Mouse (Mus musculus): Measurements from ENCODE around the gene Wee2. TPM values are rescaled to one million over a fixed set of nuclear protein-coding genes. Genes with fewer than 3 reads are reported as not detected.

The Wee2 gene
- polyA plus RNA-seq, 1 experiment from 2014 or later = 0.21 TPM

GRCm38 (mm10) chr6:40493229-40493628 is 54.3 kb downstream of the Wee2 start, which contains the start of gene Tas2r108:
Gene Tas2r108, plus strand, starts transcription at chr6:40493529.
- ATAC-seq (replicated peaks) = no peak
- H3K36me3 ChIP-seq (replicated peaks) = no peaks in the 10 kb centered on the region
- H3K27me3 ChIP-seq (replicated peaks) = no peaks in the 10 kb centered on the region
- H3K9me3 ChIP-seq = no peaks in the 10 kb centered on the region
- no peak within 1 kb of the TSS for H3K4me2 ChIP-seq
- no peaks in the 10 kb centered on the region for H3K4me1 ChIP-seq
- H3K27ac ChIP-seq = no peak within 1 kb of the TSS
- WGBS = 93% methylated on average over 3 of the region's 3 CpGs
- H3K9ac ChIP-seq = no peak within 1 kb of the TSS
- H3K4me3 ChIP-seq = no peak within 1 kb of the TSS

Other genes starting within 250 kb of the Wee2 start
- 59.2 and 60.2 TPM in 2 replicates for gene Agk, start 113.9 kb upstream of the Wee2 start, polyA plus RNA-seq (2015; fragmentation: Nextera tagmentation; extraction: Ambion mirVana)
- gene E330009J07Rik, start 3.0 kb upstream of the Wee2 start, polyA plus RNA-seq (2015; fragmentation: Nextera tagmentation; extraction: Ambion mirVana) = 12.5 and 13.4 TPM in 2 replicates
- 103 and 104 TPM in 2 replicates for gene Ssbp1, start 32.3 kb downstream of the Wee2 start, polyA plus RNA-seq (2015; fragmentation: Nextera tagmentation; extraction: Ambion mirVana)
- not detected in 2 replicates for gene Tas2r137, start 52.1 kb downstream of the Wee2 start, polyA plus RNA-seq (2015; fragmentation: Nextera tagmentation; extraction: Ambion mirVana)
- gene Tas2r108, start 54.4 kb downstream of the Wee2 start, polyA plus RNA-seq (2015; fragmentation: Nextera tagmentation; extraction: Ambion mirVana) = not detected in 2 replicates
- gene Prss37, start 80.4 kb downstream of the Wee2 start, polyA plus RNA-seq (2015; fragmentation: Nextera tagmentation; extraction: Ambion mirVana) = not detected in 2 replicates
- gene Olfr461, start 116.0 kb downstream of the Wee2 start, polyA plus RNA-seq (2015; fragmentation: Nextera tagmentation; extraction: Ambion mirVana) = 0.06 and 0.18 TPM in 2 replicates
- gene Olfr460, start 130.4 kb downstream of the Wee2 start, polyA plus RNA-seq (2015; fragmentation: Nextera tagmentation; extraction: Ambion mirVana) = not detected in 2 replicates
- 0.40 and 0.71 TPM in 2 replicates for gene Clec5a, start 146.7 kb downstream of the Wee2 start, polyA plus RNA-seq (2015; fragmentation: Nextera tagmentation; extraction: Ambion mirVana)
- gene Tas2r138, start 174.2 kb downstream of the Wee2 start, polyA plus RNA-seq (2015; fragmentation: Nextera tagmentation; extraction: Ambion mirVana) = not detected in 2 replicates
- 0.08 and 0.18 TPM in 2 replicates for gene Mgam, start 189.7 kb downstream of the Wee2 start, polyA plus RNA-seq (2015; fragmentation: Nextera tagmentation; extraction: Ambion mirVana)

Data from midbrain, embryonic 15.5 days (tissue).